Mouse (Mus musculus) left cerebral cortex, postnatal 10 days (tissue): Measurements from ENCODE around the gene Lbhd2. TPM values are rescaled to one million over a fixed set of nuclear protein-coding genes. Genes with fewer than 3 reads are reported as not detected.

Source experiments
- DNase-seq, 2 experiments: peaks; one replicate each; pipeline ENCODE4 v3.0.0; 2021 to 2022; ENCODE audit warnings: low spot score in 2 of 2, mixed read lengths in 1 of 2; ENCODE audit errors: extremely low spot score in 1 of 2
- intact Hi-C: fragments of 180-260 bp; cut with DNase I; formaldehyde crosslinking; loops from one replicate; pipeline ENCODE4 v1.15.1; 2025
- total RNA-seq, 2 experiments: library from RNA; stranded (reverse); gene quantifications; 2 replicates each; pipeline ENCODE4 v1.2.3; 2021

The Lbhd2 gene
- total RNA-seq, 2 experiments from 2014 or later, result 2.6 to 3.0 TPM

DNA sequence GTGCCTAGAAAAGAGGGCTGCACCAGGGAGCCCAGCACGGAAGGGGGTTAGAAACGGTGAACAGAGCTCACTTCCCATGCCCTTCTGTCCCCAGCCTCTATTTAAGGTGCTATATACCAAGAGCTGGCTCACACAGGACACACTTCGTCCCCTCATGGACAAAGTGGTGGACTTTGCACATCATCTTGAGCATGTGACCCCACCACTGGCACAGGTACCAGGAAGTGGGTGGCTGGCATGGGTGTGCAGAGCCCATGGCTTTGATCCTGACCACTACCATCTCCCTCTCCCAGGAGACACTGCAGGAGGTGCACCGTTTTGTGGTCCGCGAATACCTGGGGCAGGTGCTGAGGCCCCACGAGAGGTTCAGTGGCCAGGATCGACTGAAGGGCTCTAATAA lies 21.8 kb downstream of the Lbhd2 start:
- intact Hi-C loops, result no loop called here
- DNase-seq, result no peak

DNA sequence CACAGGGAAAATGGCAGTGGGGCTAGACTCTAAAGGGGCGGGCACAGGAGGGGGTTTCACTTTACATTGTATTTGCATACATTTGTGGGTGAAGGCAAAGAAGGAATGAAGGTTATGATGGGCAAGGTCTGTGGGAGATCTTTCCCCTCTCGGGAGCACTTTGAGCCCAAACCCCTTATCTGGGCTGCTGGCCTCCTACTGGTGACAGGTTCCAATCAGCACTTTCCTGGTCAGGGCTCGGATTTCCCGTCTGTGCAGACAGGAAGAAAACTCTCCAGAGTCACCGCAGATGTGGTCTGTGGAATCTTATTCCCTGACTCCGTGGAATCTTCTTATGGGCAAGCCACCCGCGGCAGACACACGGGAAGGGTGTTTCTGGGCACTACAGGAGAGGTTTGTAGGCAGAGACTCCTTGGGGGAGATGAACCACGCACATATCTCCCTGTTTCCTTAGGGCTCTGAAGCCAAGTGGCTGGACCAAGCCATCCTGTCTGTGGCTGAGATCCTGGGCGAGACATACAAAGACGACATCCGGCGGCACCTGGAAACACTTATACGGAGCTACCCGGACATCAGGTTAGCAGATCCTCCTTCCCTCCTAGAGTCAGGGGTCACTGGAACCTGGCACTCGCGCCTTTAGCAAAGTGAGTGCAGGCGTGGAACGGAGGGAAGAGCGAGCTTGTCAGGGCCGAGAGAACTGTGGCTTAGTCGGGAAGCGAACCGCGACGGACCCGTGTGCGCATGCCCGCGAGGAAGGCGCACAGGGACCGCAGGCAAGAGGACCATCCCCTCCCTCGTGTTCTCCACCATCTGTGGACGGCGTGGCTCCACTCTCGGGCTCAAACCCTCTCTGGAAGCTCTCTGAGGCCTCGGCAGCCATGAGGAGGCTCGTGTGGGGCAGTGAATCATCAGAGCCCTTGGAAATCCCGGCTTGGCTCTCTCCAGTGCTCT lies 22.6 kb downstream of the Lbhd2 start:
- DNase-seq, result peak in 1 of 2 experiments; percentile 68
- intact Hi-C loops, result no loop called here

DNA sequence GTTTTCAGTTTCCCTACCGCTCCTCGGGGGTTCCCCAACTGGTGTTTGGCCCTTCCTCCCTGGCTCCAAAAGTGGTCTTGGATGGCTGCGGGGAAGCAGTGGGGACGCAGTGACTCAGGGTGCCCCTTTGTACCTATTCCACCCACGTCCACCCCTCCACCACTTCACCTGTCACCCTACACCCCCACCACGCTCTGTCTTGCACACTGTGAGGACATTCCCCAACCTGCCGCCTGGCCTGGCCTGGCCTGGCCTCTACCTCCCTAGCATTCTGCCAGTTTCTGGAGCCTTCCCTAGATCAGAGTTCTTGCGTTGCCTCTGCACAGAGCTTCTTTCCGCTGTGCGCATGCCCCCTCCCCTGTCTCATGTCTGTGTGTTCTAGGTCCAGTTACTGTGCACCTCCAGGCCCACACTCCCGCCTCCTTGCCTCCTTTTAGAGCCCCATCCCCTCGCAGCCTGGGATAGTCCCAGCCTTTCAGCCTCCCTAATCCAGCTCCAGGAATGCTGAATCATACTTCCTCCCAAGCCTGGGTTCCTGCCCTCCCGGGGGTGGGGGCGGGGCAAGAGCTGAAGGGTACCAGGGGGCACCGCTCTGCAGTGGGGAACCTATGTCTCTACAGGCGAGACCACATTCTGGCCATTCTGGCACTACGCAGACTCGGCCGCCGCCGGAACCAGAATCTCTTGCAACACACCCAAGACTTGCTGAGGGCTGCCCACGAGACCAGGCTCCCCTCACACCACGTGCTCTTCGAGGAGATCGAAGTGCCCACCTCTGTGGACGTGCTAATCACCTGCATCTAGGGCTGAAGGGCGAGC lies 23.6 kb downstream of the Lbhd2 start:
- intact Hi-C loops, result no loop called here

DNA sequence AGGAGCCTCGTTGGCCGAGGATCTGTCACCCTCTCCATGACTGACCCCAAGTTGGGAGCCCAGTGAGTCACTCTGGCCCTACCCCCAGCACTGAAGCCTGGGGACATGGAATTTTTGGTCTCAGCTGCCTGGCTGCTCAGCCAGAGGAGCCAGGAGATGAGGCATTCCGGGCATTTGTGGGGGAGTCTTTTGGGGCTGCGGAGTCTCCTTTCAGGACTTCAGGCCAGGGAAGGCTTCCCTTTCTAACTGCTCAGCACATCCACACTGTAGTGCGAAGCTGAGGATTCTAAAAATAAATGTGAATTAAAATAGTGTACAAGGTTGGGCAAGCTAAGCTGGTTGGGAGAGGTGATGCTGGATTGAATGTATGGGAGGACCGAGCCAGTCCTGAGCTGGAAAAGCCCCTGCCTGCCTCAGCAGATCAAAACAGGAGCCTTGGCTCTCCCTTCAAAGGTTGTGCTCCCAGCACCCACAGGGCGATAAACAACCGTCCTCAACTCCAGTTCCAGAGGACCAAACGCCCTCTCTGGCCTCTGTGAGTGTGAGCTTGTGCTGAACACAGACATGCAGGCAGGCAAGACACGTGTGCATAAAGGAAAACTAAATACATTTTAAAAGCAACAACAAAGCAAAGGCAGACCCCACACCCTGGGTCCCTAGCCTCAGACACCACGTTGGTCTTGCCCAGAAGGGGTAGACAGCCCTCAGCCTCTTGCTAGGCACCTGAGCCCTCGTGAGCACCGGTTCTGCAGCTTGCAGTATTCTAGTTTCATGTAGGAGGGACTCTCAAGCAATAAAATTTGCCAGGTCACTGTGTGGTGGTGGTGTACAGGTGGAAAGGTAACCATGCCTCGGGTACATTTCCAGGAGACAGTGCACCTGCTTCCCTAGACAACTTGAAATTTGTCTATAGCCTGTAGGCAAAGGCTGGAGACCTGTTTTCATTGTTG lies 24.5 kb downstream of the Lbhd2 start:
- no peak for DNase-seq
- intact Hi-C loops, result no loop called here

More for the DNA sequence above, 23.6 kb downstream of the Lbhd2 start:
- DNase-seq, result no peak

DNA sequence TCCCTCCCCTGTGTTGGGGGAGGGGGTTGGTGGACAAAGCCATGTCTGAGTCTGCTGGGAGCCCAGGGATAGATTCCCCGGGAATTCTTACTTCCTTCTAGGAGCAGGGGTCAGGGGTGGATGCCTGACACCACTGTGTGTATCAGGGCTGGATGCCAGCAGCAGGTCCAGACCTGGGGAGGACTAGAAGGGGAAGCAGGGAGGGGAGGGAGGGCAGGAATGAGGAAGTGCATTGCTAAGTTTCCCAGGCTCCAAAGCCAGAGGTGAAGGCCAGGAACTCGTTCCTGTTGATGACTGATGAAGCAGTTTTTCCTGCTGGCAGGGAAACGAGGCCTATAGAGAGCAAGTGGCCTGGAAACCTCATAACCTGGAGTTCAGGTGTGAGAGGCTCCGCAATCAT lies 25.5 kb downstream of the Lbhd2 start:
- DNase-seq, result no peak
- intact Hi-C loops, result no loop called here

DNA sequence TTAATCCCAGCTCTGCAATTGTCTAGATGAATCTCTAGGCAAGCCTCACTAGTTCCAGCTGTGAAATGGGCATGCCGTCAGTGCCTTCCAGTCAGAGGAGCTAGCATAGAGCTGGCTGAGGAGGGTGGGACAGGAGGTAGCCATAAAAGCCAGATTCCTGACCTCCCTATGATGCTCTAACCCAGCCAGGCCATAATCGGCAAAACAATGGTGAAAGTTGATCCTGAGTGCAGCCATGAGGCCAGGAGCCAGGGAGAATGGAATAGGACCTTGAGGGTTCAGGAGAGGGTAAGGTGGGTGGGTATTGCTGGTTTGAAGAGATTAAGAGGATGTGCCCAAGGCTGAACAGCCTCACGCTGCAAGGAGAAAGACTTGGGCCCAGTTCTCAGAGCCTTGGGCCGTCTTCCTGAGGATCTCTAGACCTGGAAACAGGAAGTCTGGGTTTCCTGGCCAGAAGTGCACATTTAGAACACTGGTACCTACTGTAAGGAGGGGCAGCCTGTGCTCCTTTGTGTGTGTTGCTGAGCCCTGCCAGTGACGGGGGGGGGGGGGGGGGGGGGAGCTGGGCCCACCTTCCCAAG lies 26.2 kb downstream of the Lbhd2 start:
- DNase-seq, result no peak
- intact Hi-C loops, result no loop called here

DNA sequence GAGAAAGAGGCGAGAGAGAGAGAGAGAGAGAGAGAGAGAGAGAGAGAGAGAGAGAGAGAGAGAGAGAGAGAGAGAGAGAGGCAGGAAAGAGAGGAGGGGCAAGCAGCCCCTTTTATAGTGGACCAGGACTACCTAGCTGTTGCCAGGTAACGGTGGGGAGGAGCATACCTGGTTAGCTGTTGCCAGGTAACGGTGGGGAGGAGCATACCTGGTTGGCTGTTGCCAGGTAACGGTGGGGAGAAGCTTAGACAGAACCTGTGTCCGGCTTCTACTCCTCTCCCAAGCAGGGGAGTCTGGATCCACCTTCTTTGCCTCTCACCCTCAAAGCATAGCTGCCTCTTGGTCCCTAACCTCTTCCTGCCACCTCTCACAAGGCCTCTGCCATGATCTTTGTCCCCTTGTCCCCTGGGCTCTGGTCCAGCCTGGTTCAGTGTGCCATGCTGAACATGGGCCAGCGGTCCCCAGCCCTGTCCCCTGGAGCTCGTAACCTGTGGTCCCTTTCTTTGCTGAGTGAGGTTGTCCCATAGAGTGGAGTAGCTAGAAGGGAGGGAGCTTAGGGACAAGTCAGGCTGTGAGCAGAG lies 27.6 kb downstream of the Lbhd2 start:
- intact Hi-C loops, result no loop called here
- no peak for DNase-seq

DNA sequence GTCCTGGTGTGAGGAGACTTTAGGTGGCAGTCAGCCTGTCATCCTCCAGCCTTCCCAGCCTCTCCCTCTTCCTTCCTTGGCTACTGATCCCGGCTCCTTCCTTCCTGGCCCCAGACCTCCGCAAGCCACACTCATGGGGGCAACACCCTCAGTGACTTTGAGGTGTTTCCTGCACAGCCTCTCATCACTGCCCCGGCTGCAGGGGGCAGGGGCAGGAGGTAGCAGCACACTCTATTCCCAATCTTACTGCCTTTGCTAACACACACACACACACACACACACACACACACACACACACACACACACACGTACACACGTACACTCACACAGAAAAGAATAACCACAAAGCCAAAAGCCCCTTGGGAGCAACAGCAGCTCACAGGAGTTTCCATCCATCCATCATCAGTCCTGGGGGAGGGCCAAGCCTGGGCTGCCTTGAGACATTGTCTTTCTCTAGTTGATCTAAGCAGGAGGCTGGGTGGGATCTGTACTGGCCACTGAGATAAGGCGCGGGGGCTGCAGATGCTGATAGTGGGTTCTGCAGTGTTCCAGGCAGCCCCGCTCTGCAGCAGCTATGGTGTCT lies 28.2 kb downstream of the Lbhd2 start:
- no peak for DNase-seq
- intact Hi-C loops, result no loop called here

DNA sequence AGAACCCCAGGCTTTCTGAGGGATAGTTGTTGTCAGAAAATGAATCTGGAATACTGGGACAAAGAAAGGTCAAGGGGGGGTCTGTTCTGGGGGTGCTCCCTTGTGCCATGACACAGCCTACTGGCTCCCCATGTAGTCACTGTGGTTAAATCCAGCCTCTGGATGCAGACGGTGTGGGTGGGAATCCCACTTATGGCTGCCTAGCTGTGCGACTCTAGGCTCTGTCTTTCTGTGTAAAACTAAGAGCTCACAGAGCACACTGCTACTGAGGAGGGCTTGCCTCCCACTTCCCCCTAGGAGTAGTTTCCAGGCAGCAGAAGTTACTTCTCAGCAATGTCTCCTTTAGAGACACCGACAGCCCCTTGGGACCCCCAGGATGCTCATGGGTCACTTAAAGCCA lies 29.6 kb downstream of the Lbhd2 start:
- no peak for DNase-seq
- intact Hi-C loops, result no loop called here

DNA sequence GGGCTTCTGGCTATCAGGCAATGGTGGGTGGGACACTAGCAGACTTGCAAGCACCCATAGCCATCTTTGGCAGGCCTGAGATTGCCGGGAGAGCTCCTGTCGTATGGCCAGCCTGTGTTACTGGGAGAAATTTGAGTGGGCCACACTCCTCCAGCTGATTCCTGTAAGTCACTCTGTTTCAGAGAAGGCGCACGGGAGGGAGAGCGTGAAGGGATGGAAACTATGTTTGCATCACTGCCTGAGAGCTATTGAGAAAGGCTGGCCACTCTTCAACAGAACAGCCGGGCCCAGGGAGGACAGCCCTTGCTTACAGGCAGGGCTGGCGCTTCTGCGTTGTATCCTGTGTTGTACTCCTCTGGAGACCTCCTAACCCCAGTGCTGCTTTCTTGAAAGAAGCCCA lies 30.0 kb downstream of the Lbhd2 start:
- no peak for DNase-seq
- intact Hi-C loops, result no loop called here

DNA sequence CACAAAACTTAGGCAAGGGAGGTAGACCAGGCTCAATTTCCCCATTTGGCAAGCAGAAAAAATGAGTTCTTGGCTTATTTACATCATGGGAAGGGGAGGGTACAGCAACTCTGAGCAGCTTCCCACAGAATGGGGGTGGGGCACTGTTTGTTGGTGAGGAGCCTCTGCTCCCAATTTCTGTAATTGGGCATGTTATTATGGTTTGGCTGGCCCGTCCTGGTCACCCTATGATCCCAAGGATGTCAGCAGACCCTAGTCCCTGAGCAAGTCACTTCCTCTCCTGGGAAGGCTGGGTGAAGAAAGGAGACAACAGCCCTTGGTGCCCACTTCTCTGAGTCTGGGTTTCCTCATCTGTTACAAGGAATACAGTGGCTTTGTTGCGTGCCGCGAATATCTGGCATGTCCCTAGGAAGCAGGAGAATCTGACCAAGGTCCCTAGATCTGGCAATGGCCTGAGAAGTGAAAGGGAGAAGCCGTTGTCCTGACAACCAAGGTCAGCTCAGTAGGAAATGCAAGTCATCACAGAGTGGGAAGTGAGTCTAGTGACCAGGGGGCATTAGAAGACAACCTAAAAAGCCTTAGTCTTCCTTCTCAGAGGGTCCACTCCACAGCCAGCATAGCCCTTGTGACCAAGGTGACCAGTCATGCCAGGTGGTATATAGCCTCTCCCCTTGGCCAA lies 30.8 kb downstream of the Lbhd2 start:
- no peak for DNase-seq
- intact Hi-C loops, result no loop called here

DNA sequence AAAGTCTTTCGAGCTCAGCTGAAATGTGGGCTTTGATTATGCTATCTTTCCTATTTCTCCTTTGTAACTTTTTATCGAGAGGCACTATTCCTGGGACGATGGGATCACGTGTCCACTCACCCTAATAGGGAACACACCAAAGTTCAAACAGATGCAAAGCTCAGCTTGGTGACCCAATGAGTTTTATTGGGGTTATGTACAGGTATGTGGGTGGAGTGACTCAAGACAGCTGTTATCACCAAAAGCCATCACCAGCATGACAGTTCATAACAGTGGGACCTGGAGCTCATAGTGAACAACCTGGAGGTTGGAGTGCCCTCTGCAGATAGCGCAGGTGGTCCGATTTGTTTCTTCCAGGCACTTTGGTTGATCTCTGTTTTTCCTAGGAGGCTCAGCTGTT lies 32.2 kb downstream of the Lbhd2 start:
- no peak for DNase-seq
- intact Hi-C loops, result no loop called here

DNA sequence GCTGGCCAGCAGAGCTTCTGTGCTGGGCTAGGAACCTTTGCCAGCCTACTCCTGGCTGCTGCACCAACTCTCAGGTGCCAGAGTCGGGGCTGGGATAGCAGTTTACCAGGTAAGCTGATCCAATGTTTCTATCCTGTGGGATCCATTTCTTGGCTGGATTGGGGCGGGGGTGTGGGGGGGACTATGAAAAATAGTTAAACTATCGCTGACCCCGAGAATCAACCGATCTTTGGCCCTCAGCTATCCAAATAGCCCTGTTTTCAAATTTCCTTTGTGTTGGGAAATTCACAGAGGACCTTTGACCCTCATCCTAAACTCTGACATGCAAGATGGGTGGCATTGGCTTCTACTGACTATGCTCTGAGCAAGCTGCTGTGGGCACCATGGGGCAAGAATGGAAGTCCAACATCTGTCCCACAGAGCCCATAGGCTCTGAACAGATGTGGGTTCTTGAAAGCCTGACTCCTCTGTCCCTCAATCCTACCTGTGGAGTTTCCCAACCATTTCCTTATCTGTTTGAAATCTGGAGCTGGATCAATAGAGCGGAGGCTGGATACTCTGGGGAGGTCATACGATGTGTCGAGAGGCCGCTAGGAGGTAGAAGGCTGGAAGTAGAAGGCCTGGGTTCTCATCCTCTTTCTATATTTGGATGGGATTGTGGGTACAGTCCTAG lies 34.2 kb downstream of the Lbhd2 start:
- intact Hi-C loops, result no loop called here
- no peak for DNase-seq

DNA sequence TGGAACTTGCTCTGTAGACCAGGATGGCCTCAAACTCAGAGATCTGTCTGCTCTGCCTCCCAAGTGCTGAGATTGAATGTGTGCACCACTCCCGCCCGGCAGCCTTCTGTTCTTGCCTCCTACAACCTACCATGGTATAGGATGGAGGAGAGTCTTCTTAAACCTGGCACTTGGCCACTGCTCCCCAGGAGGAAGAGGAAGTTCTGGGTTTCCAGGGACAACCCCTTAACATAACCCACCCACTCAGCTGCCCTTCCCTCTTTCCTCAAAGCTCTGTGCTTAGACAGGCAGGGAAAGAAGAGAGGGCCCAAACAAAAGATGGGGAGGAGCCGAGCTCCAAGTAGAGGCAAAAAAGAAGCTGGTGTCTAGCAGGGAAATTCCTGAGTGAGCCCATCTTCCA lies 34.9 kb downstream of the Lbhd2 start:
- intact Hi-C loops, result no loop called here
- peak in 1 of 2 experiments; percentile 50 for DNase-seq

DNA sequence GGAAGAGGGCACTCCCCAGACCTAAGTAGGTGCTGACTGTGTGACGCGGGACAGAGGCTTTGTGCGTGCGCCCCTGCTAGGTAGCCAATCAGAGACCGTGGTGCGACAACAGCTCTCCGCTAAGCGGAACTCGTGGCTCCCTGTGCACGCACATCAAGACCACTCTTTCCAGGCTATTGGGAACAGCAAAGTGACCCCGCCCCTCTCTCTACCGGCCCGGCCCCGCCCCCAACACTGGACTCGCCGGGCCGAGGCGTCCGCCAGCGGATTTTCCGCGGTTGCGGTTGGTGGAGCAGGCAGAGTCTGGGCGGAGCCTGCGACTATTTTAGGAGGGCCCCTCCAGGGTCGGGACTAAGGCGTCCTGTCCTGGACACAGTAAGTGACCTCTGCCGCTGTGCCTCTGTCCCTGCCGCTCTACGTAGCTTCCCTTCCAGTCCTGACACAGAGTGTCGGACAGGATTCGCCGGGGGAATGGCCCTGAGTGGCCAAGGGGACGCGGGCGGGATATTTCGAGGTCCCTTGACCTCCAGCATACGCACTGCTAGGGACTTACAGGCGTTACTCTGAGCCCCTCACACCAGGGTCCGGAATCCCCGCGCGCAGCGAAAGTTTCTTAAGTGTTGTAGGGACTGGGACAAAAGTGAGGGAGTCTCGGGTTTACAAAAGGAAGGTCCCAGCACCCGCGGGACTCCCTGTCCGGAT lies 35.9 kb downstream of the Lbhd2 start, which contains the start of gene Tnfaip2:
Gene Tnfaip2, plus strand, starts transcription at position 161 of the 702 bp plus-strand sequence.
- intact Hi-C loops, result no loop called here
- peak in 1 of 2 experiments; percentile 81 for DNase-seq
